Mouse (Mus musculus) MEL (cell line): ENCODE measurements around the gene Abtb1.

Experiments used
- BHLHE40 ChIP-seq: IDR thresholded peaks from 2 replicates; pipeline ENCODE4 v1.6.1; 2012; ENCODE audit warnings: low read depth, mild to moderate bottlenecking, inconsistent platforms, low read length, improper control_type of control experiment, borderline replicate concordance
- CTCF ChIP-seq, 3 experiments: IDR thresholded peaks in 2 of 3; conservative IDR thresholded peaks in 1 of 3; 2 replicates each; pipeline ENCODE4 v1.5.1; 2011 to 2012; ENCODE audit warnings: low read length in 3 of 3, low read depth in 2 of 3, mild to moderate bottlenecking in 2 of 3, improper control_type of control experiment in 1 of 3, inconsistent platforms in 1 of 3, mixed read lengths in 1 of 3, moderate library complexity in 1 of 3; ENCODE audit not compliant: control insufficient read depth in 1 of 3, insufficient read depth in 1 of 3, poor library complexity in 1 of 3, severe bottlenecking in 1 of 3
- MYB ChIP-seq: IDR thresholded peaks from 2 replicates; pipeline ENCODE4 v1.6.1; 2011; ENCODE audit warnings: mild to moderate bottlenecking, low read depth, low read length, improper control_type of control experiment
- MYC ChIP-seq: IDR thresholded peaks from 2 replicates; pipeline ENCODE4 v1.6.1; 2011; ENCODE audit warnings: low read depth, mild to moderate bottlenecking, low read length, improper control_type of control experiment, moderate library complexity
- NELFE ChIP-seq: IDR thresholded peaks from 2 replicates; pipeline ENCODE4 v1.6.1; 2011; ENCODE audit warnings: low read depth, low read length, improper control_type of control experiment
- POLR2A ChIP-seq, 2 experiments: IDR thresholded peaks; 2 replicates each; pipeline ENCODE4 v1.6.1; 2011 to 2012; ENCODE audit warnings: low read length in 2 of 2, mild to moderate bottlenecking in 2 of 2, control low read depth in 1 of 2, improper control_type of control experiment in 1 of 2, low read depth in 1 of 2, moderate library complexity in 1 of 2; ENCODE audit not compliant: control insufficient read depth in 1 of 2, insufficient read depth in 1 of 2, poor library complexity in 1 of 2
- POLR2AphosphoS2 ChIP-seq: IDR thresholded peaks from 2 replicates; pipeline ENCODE4 v1.6.1; 2011; ENCODE audit warnings: low read length, improper control_type of control experiment
- RAD21 ChIP-seq: IDR thresholded peaks from 2 replicates; pipeline ENCODE4 v1.6.1; 2011; ENCODE audit warnings: mild to moderate bottlenecking, low read depth, low read length, improper control_type of control experiment
- TAL1 ChIP-seq: IDR thresholded peaks from 2 replicates; pipeline ENCODE4 v1.6.1; 2012; ENCODE audit warnings: mild to moderate bottlenecking, inconsistent platforms, low read length, moderate library complexity, mixed read lengths
- UBTF ChIP-seq: IDR thresholded peaks from 2 replicates; pipeline ENCODE4 v1.6.1; 2012; ENCODE audit warnings: low read depth, mild to moderate bottlenecking, inconsistent platforms, low read length, improper control_type of control experiment, moderate library complexity, borderline replicate concordance; ENCODE audit not compliant: insufficient read depth
- USF1 ChIP-seq: IDR thresholded peaks from 2 replicates; pipeline ENCODE4 v1.6.1; 2014; ENCODE audit warnings: low read depth, mild to moderate bottlenecking, inconsistent platforms, low read length, improper control_type of control experiment, moderate library complexity
- ZC3H11A ChIP-seq: IDR thresholded peaks from 2 replicates; pipeline ENCODE4 v1.6.1; 2012; ENCODE audit warnings: low read depth, mild to moderate bottlenecking, inconsistent platforms, low read length, improper control_type of control experiment

DNA sequence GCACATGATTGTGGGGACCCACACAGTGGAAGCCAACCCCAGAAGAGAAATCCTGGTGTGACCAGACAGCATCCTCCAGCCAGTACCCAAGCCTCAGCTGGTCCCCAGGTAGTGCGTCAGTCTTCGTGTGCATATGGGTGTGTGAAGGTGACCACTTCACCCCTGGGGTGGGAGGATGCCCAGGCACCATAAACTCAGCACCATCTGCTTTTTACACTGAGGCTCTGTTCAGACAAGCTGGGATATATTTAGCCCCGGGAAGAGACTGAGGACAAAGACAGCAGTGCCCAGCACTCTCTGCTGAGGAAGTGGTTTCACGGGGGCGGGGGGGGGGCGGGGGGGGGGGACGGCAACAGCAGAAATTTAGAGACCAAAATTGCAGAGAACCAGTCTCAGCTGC, 30.4 kb downstream of the Abtb1 start:
- TF ChIP-seq RAD21 (no peak), NELFE (no peak), CTCF (IDR thresholded peaks at IDR 0.05 in 2 of 3, conservative IDR thresholded peaks at IDR 0.05 in 1 of 3; ENCODE audit: control insufficient read depth in 1 of 3, insufficient read depth in 1 of 3, low read depth in 2 of 3, low read length in 3 of 3, poor library complexity in 1 of 3, severe bottlenecking in 1 of 3) (no peak), POLR2A (IDR thresholded peaks at IDR 0.05; ENCODE audit: control insufficient read depth in 1 of 2, insufficient read depth in 1 of 2, low read depth in 1 of 2, low read length in 2 of 2, poor library complexity in 1 of 2) (no peak), POLR2AphosphoS2 (no peak), BHLHE40 (no peak), ZC3H11A (no peak), UBTF (no peak), TAL1 (no peak), MYB (no peak), MYC (no peak), USF1 (no peak)
